Mouse (Mus musculus) forebrain, embryonic 12.5 days (tissue): ENCODE data around the gene Psmc3ip. TPM values are rescaled to one million over a fixed set of nuclear protein-coding genes. Genes with fewer than 3 reads are reported as not detected.

Experiments
- ATAC-seq: fragments of 200-750 bp; cut with Nextera tagmentation; 2 replicates; pipeline ENCODE4 v1.8.0; 2017; ENCODE audit warnings: moderate TSS enrichment; ENCODE audit not compliant: low FRiP score
- H3K27ac ChIP-seq: fragments of 300-500 bp; sonication (generic); 2 replicates; pipeline ENCODE4 v1.5.1; 2016; ENCODE audit warnings: mild to moderate bottlenecking
- H3K27me3 ChIP-seq: fragments of 300-500 bp; sonication (generic); 2 replicates; pipeline ENCODE4 v1.6.1; 2016; ENCODE audit warnings: mild to moderate bottlenecking
- H3K36me3 ChIP-seq: fragments of 300-500 bp; sonication (generic); replicated peaks from 2 replicates; pipeline ENCODE4 v1.6.1; 2016; ENCODE audit warnings: mild to moderate bottlenecking
- H3K4me1 ChIP-seq: fragments of 300-500 bp; sonication (generic); 2 replicates; pipeline ENCODE4 v1.6.1; 2016
- H3K4me2 ChIP-seq: fragments of 300-500 bp; sonication (generic); 2 replicates; pipeline ENCODE4 v1.6.1; 2016; ENCODE audit warnings: mild to moderate bottlenecking, moderate library complexity
- H3K4me3 ChIP-seq: fragments of 300-500 bp; sonication (generic); replicated peaks from 2 replicates; pipeline ENCODE4 v1.5.1; 2016; ENCODE audit warnings: mild to moderate bottlenecking
- H3K9ac ChIP-seq: fragments of 300-500 bp; sonication (generic); 2 replicates; pipeline ENCODE4 v1.6.1; 2016; ENCODE audit warnings: mild to moderate bottlenecking
- H3K9me3 ChIP-seq: fragments of 300-500 bp; sonication (generic); 2 replicates; pipeline ENCODE4 v1.6.1; 2016
- WGBS: fragments of 180-500 bp; shearing (Covaris S2); methylation state at CpG from one replicate; pipeline ENCODE4 v1.1.7; 2016; 5-methylcytosine and 5-hydroxymethylcytosine counted together
- polyA plus RNA-seq: library from polyadenylated mRNA; unstranded; fragments of >200 nt; fragmentation: Nextera tagmentation; extraction: Ambion mirVana; gene quantifications from 2 replicates; pipeline ENCODE4 v1.2.1, GENCODE M21; 2016

Psmc3ip gene
- polyA plus RNA-seq, 1 experiment from 2014 or later, result 62.1 TPM

GRCm38 (mm10) chr11:101066549-101067412 is 28.5 kb downstream of the Psmc3ip start:
- no peak overlapping the region for H3K27ac ChIP-seq
- H3K4me2 ChIP-seq, result peak overlapping the region; percentile 59
- WGBS, result 19% methylated on average over 18 of the region's 18 CpGs
- peak; percentile 36; the same call in 1 of the 2 replicates for ATAC-seq
- H3K9me3 ChIP-seq, result no peaks in the 10 kb centered on the region
- peaks cover 19% of the 10 kb centered on the region for H3K4me1 ChIP-seq
- H3K4me3 ChIP-seq, result peak overlapping the region; percentile 33
- H3K9ac ChIP-seq, result peak overlapping the region; percentile 40
- peaks cover 13% of the 10 kb centered on the region for H3K27me3 ChIP-seq
- peaks cover 21% of the 10 kb centered on the region for H3K36me3 ChIP-seq

- ATAC-seq, result no peak
- H3K4me3 ChIP-seq, result no peak overlapping the region
- H3K4me1 ChIP-seq, result peaks cover 12% of the 10 kb centered on the region
- WGBS, result 93% methylated on average over 9 of the region's 9 CpGs
- no peak overlapping the region for H3K27ac ChIP-seq
- H3K4me2 ChIP-seq, result no peak overlapping the region
- no peaks in the 10 kb centered on the region for H3K9me3 ChIP-seq
- H3K36me3 ChIP-seq, result peaks cover 35% of the 10 kb centered on the region
- H3K27me3 ChIP-seq, result 0 out of 2 replicates have a peak, but pooled peaks cover 7% of the 10 kb centered on the region
- no peak overlapping the region for H3K9ac ChIP-seq
Measured at GRCm38 (mm10) chr11:101065002-101065401, 30.2 kb downstream of the Psmc3ip start.

GRCm38 (mm10) chr11:101064462-101064861 is 30.8 kb downstream of the Psmc3ip start:
- Histone ChIP-seq H3K4me2 (no peak overlapping the region), H3K4me1 (peaks cover 12% of the 10 kb centered on the region), H3K9ac (no peak overlapping the region), H3K9me3 (no peaks in the 10 kb centered on the region), H3K36me3 (peaks cover 39% of the 10 kb centered on the region), H3K27ac (peak overlapping the region; percentile 73; the same call in 1 of the 2 replicates), H3K4me3 (no peak overlapping the region), H3K27me3 (0 out of 2 replicates have a peak, but pooled peaks cover 7% of the 10 kb centered on the region)
- 85% methylated on average over 4 of the region's 4 CpGs for WGBS
- ATAC-seq, result no peak

- WGBS, result 65% methylated on average over 12 of the region's 12 CpGs
- no peaks in the 10 kb centered on the region for H3K9me3 ChIP-seq
- H3K4me2 ChIP-seq, result no peak overlapping the region
- 0 out of 2 replicates have a peak, but pooled peaks cover 7% of the 10 kb centered on the region for H3K27me3 ChIP-seq
- H3K36me3 ChIP-seq, result peaks cover 46% of the 10 kb centered on the region
- no peak overlapping the region for H3K4me3 ChIP-seq
- no peak overlapping the region for H3K9ac ChIP-seq
- peak overlapping the region; percentile 73 for H3K27ac ChIP-seq
- peaks cover 9% of the 10 kb centered on the region; the same call in 1 of the 2 replicates for H3K4me1 ChIP-seq
- no peak for ATAC-seq
Measured at GRCm38 (mm10) chr11:101063676-101064327, 31.4 kb downstream of the Psmc3ip start.

GRCm38 (mm10) chr11:101062971-101063675 is 32.1 kb downstream of the Psmc3ip start:
- Histone ChIP-seq H3K27ac (peak overlapping the region; percentile 73), H3K27me3 (0 out of 2 replicates have a peak, but pooled peaks cover 7% of the 10 kb centered on the region), H3K4me2 (no peak overlapping the region), H3K9ac (no peak overlapping the region), H3K9me3 (no peaks in the 10 kb centered on the region), H3K4me3 (no peak overlapping the region), H3K4me1 (peaks cover 9% of the 10 kb centered on the region; the same call in 1 of the 2 replicates), H3K36me3 (peaks cover 51% of the 10 kb centered on the region)
- ATAC-seq, result no peak
- 83% methylated on average over 14 of the region's 14 CpGs for WGBS

GRCm38 (mm10) chr11:101062165-101062884 is 32.9 kb downstream of the Psmc3ip start:
- no peak overlapping the region for H3K27ac ChIP-seq
- H3K9ac ChIP-seq, result no peak overlapping the region
- no peak overlapping the region for H3K4me2 ChIP-seq
- no peaks in the 10 kb centered on the region for H3K9me3 ChIP-seq
- H3K4me3 ChIP-seq, result no peak overlapping the region
- WGBS, result 74% methylated on average over 12 of the region's 12 CpGs
- H3K4me1 ChIP-seq, result peaks cover 9% of the 10 kb centered on the region; the same call in 1 of the 2 replicates
- no peak for ATAC-seq
- 0 out of 2 replicates have a peak, but pooled peaks cover 7% of the 10 kb centered on the region for H3K27me3 ChIP-seq
- H3K36me3 ChIP-seq, result peaks cover 53% of the 10 kb centered on the region

GRCm38 (mm10) chr11:101061049-101061448 is 34.2 kb downstream of the Psmc3ip start:
- no peak for ATAC-seq
- Histone ChIP-seq H3K4me1 (no peaks in the 10 kb centered on the region), H3K27me3 (0 out of 2 replicates have a peak, but pooled peaks cover 2% of the 10 kb centered on the region), H3K9me3 (no peaks in the 10 kb centered on the region), H3K27ac (no peak overlapping the region), H3K9ac (no peak overlapping the region), H3K4me3 (no peak overlapping the region), H3K36me3 (peaks cover 63% of the 10 kb centered on the region), H3K4me2 (no peak overlapping the region)
- WGBS, result 94% methylated on average over 5 of the region's 5 CpGs

GRCm38 (mm10) chr11:101060126-101060525 is 35.1 kb downstream of the Psmc3ip start:
- H3K27ac ChIP-seq, result peak overlapping the region; percentile 42; the same call in 1 of the 2 replicates
- no peaks in the 10 kb centered on the region for H3K4me1 ChIP-seq
- H3K9ac ChIP-seq, result 0 out of 2 replicates have a peak overlapping the region, but pooled peaks have one; percentile 0
- H3K4me3 ChIP-seq, result no peak overlapping the region
- no peak for ATAC-seq
- peaks cover 69% of the 10 kb centered on the region for H3K36me3 ChIP-seq
- H3K9me3 ChIP-seq, result no peaks in the 10 kb centered on the region
- WGBS, result 88% methylated on average over 8 of the region's 8 CpGs
- H3K4me2 ChIP-seq, result no peak overlapping the region
- H3K27me3 ChIP-seq, result no peaks in the 10 kb centered on the region

- WGBS, result 75% methylated on average over 10 of the region's 10 CpGs
- no peak overlapping the region for H3K4me2 ChIP-seq
- H3K36me3 ChIP-seq, result peaks cover 74% of the 10 kb centered on the region
- no peaks in the 10 kb centered on the region for H3K4me1 ChIP-seq
- peak overlapping the region; percentile 42; the same call in 1 of the 2 replicates for H3K27ac ChIP-seq
- H3K9me3 ChIP-seq, result no peaks in the 10 kb centered on the region
- no peak overlapping the region for H3K4me3 ChIP-seq
- H3K9ac ChIP-seq, result 0 out of 2 replicates have a peak overlapping the region, but pooled peaks have one; percentile 0
- H3K27me3 ChIP-seq, result no peaks in the 10 kb centered on the region
- no peak for ATAC-seq
Measured at GRCm38 (mm10) chr11:101059473-101059872, 35.8 kb downstream of the Psmc3ip start.

GRCm38 (mm10) chr11:101058726-101059125 is 36.5 kb downstream of the Psmc3ip start:
- no peak overlapping the region for H3K27ac ChIP-seq
- no peaks in the 10 kb centered on the region for H3K4me1 ChIP-seq
- H3K4me3 ChIP-seq, result no peak overlapping the region
- ATAC-seq, result no peak
- no peaks in the 10 kb centered on the region for H3K9me3 ChIP-seq
- WGBS, result 80% methylated on average over 5 of the region's 5 CpGs
- H3K27me3 ChIP-seq, result no peaks in the 10 kb centered on the region
- H3K9ac ChIP-seq, result no peak overlapping the region
- no peak overlapping the region for H3K4me2 ChIP-seq
- H3K36me3 ChIP-seq, result peaks cover 79% of the 10 kb centered on the region

GRCm38 (mm10) chr11:101057860-101058259 is 37.4 kb downstream of the Psmc3ip start:
- no peak overlapping the region for H3K4me3 ChIP-seq
- peaks cover 78% of the 10 kb centered on the region for H3K36me3 ChIP-seq
- no peaks in the 10 kb centered on the region for H3K27me3 ChIP-seq
- no peak overlapping the region for H3K9ac ChIP-seq
- no peak overlapping the region for H3K4me2 ChIP-seq
- H3K4me1 ChIP-seq, result no peaks in the 10 kb centered on the region
- H3K9me3 ChIP-seq, result no peaks in the 10 kb centered on the region
- ATAC-seq, result no peak
- WGBS, result 36% methylated on average over 5 of the region's 5 CpGs
- H3K27ac ChIP-seq, result no peak overlapping the region
